Mouse (Mus musculus): ENCODE measurements around the gene Anxa4.
A peak's percentile ranks its signal among the peaks of the same experiment; 100 is the strongest.

Anxa4 gene

DNA sequence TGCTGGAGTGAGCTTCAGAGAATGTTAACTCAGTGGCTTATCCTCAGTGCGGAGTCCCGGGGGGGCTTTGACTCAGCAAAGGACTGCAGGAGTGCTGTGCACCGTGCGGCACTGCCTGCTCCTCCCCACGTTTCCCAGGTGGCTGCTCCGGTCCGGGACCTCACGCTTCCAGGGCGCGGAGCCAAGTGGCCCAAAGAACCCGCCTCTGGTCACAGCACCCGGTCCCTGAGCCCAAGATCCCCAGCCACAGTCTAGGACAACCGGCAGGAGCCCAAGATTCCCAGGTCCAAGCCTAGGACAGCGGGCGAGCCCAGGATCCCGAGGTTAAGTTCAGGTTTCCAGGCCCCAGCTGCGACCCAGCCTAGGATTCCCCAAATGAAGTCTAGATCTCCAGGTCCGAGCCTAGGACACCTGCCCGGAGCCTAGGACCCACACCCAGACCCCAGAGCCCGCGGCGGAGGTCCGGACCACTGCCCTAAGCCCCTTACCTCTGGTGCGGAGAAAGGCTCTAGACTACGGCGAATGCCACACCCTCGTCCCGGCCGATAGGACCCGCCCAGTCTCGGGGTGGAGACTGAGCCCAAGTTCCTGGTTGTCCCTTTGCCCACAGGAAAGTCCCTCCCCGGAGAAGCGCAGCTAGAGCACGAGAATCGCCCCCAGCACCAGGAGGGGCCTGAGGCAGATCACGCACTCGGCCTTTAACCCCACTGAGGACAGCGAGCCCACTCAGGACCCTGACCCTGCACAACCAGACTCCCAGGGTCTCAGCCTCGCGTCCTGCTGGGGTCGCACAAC, at the start of gene Anxa4:
Gene Anxa4, minus strand, starts transcription at position 564 of the 795 bp plus-strand sequence.
- peak; percentile 84 for DNase-seq (ENCODE audit: low read depth, low spot score)

DNA sequence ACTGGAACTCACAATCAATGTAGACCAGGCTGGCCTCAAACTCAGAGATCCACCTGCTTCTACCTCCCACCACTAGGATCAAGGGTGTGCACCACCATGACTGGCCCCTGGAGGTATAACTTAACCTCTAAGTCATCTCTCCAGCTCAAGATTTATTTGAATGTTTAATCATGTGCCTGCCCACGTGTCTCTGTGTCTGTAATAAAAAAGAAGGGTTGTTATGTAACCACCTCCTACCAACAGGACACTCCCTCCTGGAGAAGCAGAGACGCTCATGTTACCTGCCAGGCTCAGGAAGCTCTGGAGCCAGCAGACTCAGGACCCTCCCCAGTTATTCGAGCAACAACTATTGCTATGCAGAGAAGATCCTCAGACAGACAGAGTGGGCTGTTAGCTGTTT, 48.6 kb upstream of the Anxa4 start:
- DNase-seq (ENCODE audit: low read depth, low spot score) = no peak

DNA sequence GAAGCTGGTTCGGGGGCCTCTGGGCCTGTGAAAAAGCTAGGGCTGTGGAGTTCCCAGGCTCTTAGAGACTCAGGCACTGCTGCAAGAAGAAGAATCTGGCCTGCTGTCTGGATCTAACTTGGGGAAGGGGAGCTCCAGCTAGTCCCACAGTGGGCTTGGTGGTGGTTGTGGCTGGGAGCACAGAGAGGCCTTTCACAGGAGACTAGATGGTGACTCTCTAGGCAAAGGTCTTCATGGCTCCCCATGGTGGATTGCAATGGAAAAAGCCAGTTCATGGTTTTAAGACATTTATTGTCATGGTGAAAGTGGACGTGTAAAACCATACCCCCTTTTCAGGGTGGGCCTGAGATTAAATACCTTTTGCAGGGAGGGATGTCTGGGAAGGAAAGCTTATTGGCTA, 45.7 kb upstream of the Anxa4 start:
- peak; percentile 49 for DNase-seq (ENCODE audit: low read depth, low spot score)

DNA sequence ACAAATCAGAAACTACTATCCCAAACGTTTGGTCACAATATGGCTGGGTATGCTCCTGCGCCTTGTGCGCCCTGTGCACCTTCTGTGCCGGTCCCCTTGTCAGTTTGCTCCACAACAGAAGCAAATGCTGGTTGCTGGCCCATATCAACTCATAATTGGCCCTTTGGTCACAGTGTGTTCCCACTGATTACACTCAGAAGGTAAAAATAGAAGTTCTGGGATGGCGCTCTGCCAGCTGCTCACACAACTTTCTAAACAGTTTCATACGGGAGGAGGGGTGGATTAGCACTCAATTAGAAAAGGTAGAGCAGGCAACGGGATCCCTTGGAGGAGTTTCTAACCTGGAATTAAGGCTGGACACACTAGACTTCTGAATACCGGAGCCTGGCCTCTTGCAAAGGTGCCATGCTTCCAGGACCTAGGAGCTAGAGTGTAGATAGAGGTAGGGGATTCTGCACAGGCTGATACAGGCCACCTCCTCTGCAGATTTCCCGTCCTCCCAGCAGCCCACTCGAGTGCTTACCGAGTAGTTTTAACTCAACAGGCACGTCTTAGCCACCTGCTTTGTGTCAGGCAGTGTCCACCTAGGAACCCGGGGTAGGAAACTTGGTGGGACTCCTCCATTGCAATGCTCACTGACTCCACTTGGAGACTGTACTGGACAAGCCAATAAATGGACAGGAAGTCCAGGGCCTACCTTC, 39.6 kb upstream of the Anxa4 start:
- DNase-seq (ENCODE audit: low read depth, low spot score) = no peak

DNA sequence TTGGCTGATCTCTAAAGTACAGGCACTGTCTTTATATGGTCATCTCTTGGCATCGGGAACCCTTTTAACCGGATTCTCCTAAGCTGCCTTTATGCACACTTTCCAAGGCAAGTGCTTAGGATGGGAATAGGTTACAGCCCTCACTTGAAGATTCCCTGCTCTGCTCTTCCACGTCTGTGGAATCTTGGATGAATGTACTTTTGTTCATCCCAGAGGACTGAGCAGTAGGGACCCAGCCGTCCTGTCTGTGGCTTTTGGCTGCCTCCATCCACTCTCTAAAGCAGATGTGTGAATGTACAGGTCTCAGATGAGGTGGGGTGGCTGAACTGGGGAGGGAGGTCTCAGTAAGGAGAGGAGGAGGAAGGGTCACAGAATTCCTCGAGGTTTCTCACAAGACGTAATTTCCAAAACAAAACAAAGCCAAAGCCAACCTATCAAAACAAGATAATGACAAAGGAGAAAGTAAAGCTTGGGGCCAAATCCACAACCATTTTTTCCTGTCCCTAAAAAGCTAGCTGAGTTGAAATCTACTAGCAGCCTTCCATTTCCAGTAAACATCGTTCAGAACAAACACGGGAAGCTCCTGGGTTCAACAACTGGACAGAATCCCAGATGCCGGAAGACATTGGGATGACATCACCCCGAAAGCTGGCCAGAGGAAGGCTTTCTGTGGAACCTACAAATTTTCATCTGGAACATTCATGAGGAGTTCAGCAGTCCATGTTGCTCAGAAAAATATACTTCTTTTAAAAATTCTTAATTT, 37.5 kb upstream of the Anxa4 start:
- DNase-seq (ENCODE audit: low read depth, low spot score) = no peak

DNA sequence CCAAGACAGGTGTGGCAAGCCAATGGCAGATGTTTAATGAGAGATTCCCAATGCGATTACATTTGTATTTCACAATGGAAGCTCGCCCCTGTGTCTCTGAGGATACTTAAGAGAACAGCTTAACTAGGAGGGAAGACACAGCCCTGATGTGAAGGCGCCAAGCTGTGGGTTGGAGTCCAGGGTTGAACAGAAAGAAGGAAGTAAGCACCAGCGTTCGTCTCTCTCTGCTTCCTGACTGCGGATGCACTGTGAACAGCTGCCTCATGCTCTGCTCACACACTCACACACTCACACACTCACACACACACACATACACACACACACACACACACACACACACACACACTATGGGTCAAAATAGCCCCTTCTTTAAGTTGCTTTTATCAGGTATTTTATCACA, 36.4 kb upstream of the Anxa4 start:
- no peak for DNase-seq (ENCODE audit: low read depth, low spot score)

DNA sequence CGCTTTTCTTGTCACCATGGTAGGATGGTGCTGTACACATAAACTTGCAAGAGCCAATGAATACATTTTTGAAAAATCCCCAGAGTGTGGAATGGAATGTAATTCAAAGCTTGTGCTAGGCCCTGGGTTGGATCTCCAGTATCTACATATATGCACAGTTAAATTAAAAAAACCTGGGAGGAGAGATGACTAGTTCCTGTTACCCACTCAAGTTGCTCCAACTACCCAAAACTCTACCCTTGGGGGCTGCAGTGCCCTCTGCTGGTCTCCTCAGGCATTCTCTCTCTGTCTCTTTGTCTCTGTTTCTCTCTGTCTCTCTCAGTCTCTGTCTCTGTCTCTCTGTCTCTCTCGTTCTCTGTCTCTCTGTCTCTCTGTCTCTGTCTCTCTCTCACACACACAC, 34.0 kb upstream of the Anxa4 start:
- peak; percentile 64 for DNase-seq (ENCODE audit: low read depth, low spot score)

DNA sequence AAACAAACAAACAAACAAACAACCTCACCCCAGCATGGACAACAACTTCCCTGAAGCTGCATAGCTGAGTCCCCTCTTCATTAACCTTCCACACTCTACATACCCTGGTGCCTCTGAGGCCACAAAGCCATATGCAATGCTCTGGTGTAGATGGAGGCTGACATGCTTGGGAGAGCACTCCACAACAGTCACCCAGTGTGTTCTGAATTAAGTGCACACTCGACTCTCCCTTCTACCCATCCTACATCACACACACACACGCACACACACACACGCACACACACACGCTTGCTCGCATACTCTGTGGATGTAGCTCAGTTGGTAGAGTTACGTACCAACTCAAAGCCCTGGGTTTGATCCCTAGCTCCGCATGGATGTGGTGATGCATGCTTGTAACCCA, 31.0 kb upstream of the Anxa4 start:
- DNase-seq (ENCODE audit: low read depth, low spot score) = no peak

DNA sequence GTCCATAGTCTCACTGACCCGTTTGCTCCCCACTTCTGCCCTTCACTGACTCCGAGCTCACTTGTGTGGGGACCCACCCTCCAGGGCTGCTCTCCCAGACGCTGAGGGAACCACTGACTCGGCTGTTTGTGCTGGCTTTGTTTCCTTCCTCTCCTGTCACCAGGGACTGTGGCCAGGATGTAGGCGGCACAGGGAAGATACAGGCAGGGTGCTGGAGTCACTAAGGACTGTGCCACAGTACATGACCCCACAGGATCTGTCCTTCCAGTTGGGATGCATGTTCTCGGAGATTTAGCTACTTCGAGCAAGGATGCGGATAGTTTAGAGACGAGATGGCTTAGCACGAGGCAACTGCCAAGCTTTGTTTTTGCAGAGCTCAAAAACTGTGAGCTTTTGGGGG, 30.4 kb upstream of the Anxa4 start:
- DNase-seq (ENCODE audit: low read depth, low spot score) = no peak

DNA sequence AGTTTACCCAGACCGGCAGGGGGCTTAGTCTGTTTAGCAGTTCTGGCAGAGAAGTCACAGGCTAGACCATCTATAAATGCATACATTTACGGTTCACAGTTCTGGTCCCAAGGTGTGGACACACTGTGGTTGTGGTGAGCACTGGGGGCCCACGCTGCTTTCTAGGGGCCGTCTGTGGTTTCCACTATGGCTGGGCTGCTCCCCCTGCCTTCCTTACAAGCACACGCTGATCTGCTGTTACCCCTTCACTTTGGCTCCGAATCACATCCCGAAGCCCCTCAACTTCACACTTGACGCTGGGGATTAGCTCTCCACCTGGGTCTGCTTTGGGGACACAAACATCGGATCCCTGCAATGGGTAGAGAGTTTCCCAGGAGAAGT, 29.7 kb upstream of the Anxa4 start:
- DNase-seq (ENCODE audit: low read depth, low spot score) = no peak

DNA sequence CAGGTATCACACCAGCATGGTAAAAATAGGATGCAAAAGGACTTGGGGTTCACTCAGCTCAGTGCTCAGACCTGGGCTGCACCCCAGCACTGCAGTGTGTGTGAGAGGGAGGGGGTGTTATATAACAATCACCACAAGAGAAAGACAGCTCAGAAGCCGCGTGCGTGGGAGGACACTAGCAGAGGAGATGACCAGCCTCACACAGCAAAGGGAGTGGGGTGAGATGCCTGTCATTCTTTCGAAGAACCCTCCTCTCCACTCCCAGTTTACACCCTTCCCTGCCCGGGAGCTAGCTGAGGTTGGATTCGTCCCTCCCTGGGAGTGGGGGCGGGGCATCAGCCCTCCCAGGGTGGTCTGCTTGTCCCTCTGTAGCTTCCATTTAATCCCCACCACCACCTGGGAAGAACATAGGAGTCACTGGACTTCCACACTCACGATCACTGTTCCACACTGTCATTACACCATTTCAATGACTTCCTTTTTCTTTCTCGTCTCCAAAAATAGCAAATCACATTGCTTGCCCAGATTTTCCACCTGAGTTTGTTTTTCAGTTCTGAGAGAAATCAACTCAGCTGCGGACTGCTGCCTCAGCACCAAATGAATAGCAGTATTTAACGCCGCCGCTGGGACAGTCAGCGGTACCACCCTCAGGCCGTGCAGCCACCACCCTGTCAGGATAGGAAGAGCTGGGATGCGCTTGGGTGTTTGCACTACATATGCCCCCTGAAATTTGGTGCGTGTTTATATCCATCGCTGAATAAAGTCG, 29.1 kb upstream of the Anxa4 start:
- DNase-seq (ENCODE audit: low read depth, low spot score) = peak; percentile 92

DNA sequence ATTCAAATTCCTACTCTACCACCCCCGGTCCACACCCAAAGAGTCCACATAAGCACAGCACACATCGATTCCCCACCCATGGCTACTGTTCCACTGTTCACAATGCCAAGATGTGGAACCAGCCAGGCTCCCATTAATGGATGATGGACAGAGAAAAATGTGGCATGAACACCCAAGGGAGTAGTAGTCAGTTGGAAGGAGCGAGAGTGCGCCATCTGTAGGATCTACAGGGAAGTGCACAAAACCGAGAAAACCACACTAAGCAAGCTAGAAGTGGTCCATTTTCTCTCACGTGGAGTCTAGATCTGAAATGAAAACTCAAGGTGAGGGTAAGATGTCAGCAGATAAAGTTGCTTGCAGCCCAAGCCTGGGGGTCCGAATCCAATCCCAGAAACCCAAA, 27.3 kb upstream of the Anxa4 start:
- peak; percentile 81 for DNase-seq (ENCODE audit: low read depth, low spot score)

DNA sequence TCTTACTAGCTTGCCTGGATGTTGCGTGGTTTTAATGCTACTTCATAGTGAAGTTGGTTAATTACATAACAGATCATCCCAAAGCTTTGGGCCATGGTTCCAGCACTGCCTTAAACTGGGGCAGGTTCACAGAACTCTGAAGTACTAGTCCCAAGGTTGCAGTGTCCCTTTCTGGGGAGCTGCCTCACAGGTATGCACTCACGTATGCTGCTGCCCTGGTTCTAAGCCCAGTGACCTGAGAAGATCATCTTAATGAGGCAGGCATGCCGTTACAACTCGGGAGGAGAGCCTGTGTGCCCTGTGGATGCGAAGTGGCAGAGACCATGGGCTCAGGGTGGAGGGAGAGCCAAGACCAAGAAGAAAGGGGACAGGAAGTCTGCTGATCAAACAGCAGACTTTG, 26.5 kb upstream of the Anxa4 start:
- no peak for DNase-seq (ENCODE audit: low read depth, low spot score)

DNA sequence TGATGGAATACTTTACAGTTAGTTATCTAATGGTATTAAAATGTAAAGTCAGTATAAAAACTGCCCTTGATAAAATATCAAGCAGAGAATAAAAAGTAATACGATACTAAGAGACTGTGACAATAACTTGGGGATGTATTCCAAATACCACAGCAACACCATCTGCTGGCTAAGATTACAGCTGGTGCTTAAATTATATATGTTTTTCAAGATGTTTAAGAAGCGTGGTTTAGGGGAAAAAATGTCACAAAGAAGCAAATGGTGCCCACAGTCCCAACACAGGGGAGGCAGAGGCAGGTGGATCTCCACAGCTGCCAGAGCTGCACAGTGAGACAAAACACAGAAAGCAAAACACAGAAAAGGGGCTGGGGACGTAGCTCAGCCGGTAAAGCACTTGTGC, 25.5 kb upstream of the Anxa4 start:
- DNase-seq (ENCODE audit: low read depth, low spot score) = no peak

DNA sequence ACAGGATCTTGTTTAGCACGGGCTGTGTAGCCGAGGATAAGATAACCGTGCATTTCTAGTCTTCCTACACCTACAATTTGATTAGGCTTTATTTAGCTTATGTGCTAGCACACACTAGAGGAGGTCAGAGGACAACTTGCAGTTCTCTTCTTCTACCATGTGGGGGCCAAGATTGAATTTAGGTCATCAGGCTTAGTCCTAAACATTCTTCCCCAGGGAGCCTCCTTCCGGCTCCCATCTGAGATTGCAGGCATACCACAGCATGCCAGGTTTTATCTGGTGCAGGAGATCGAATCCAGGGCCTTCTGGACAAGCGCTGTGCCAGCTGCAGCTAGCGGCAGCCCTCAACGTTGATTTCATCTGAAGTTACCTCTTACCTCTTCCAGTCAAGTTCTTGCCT, 23.2 kb upstream of the Anxa4 start:
- DNase-seq (ENCODE audit: low read depth, low spot score) = peak; percentile 94

DNA sequence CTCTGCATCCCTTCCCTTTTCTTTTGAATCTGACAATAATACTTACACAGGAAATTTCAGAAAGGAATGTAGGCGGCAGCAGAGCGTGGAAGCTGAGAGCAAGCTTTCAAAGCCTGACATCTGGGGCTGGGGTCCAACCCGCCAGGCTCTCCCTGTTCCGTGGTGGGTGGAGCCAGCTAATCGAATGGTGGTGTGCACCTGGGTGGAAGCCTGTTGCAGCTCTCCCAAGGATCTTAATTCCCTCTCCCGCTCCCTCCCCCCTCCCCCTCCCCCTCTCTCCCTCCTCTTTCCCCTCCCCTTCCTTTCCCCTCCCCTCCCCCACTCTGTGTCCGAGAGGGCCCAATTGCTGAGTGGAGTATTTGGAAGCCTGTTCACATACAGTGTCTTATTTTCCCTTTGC, 22.1 kb upstream of the Anxa4 start:
- peak; percentile 82 for DNase-seq (ENCODE audit: low read depth, low spot score)

DNA sequence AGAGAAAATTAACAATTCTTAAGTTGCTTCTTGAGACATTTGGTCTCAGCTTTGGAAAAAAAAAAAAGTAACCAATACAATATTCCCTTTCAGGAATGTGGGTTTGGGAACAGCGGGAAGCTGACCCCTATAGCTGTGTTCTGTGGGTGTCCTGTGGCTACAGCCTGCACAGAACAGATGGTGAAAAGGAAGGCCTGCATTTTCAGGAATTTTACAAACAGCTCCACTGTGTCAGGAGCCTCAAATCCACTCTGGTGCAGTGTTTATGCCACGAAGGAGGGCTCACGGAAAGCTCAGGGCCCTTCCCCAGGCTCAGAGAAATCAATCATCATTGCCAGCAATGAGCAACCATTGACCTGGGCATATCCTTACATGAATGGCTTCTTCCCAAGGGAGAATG, 21.5 kb upstream of the Anxa4 start:
- no peak for DNase-seq (ENCODE audit: low read depth, low spot score)

DNA sequence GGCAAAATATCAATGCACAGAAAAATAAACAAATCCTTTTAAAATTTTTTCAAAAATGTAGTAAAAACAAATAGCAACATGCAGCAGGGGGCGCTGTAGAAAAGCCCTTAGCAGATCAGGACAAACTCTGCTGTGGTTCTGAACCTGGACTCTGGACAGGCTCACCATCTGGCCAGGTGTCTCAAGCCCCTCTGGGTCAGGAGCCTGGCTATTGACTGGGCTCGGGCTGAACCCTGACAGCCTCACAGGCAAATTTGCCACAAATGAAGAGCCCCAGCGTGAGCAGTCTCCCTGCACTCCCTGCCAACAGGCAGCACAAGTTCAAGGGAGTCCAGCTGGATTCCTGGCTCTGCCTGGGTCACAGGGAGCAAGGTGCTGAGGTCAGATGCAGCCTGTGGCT, 20.0 kb upstream of the Anxa4 start:
- DNase-seq (ENCODE audit: low read depth, low spot score) = peak; percentile 43

DNA sequence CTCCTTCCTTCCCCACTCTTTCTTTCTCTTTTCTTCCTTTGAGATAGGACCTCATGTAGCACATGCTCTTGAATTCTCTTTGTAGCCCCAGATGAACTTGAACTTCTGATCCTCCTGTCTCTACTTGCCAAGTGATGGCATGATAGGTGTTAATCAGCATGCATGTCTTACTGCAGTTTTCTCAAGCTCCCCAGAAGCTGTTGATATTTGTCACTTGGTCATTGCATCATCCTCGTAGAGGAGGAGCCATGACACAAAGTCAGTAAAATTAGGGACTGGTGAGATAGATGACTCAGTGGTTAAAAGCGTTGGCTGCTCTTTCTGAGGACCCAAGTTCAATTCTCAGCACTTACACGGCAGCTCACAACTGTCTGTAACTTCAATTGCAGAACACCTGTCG, 19.5 kb upstream of the Anxa4 start:
- DNase-seq (ENCODE audit: low read depth, low spot score) = no peak

DNA sequence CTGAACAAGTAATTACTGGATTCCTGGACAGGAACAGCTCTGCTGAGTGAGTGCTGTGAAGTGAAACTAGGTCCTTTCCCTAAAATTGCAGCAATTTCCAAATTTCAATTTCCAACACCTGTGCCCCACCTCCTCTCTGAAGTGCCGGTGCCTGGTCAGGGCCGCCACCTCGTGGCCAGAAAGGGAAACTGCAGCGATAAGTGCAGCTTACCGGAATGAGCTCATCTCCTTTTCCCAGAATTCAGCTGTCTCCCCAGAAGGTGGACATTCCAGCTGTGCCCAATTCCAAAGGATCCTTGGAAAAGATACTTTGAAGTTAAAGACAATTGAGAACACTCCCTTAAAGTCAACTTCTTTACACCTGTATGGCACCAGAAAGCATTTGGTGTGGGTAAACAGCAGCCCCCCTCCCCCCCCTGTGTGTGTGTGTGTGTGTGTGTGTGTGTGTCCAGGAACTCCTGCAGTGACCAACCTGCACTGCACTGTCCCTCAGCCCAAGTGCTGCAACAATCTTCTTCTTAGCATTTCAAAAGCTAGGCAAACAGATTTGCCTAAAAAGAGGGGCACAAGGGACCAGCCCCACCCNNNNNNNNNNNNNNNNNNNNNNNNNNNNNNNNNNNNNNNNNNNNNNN, 13.2 kb upstream of the Anxa4 start:
- peak; percentile 84 for DNase-seq (ENCODE audit: low read depth, low spot score)

DNA sequence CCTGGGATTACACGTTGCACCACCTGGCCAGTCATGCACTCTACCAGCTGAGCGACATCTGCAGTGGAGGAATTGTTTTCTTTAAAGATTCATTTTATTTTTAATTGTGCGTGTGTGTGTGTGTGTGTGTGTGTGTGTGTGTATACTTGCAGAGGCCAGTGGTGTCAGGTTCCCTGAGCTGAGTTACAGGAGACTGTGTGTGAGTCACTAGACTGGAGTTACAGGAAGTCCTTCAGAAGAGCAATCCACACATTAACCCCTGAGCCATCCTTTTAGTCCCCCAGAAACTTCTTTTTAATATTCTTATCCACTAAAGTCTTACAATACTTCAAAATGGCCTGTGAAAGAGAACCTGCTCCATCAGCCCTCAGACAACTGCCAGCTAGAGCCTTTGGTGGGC, 11.3 kb upstream of the Anxa4 start:
- DNase-seq (ENCODE audit: low read depth, low spot score) = no peak

Measured in ZHBTc4 (cell line).